Comparison of ENCODE assay signal across 8 mouse cellular contexts in genomic region chr7:127041851-127042672, GRCm38 (mm10). TPM values are rescaled to one million over a fixed set of nuclear protein-coding genes. Genes with fewer than 3 reads are reported as not detected.
DNase-seq lines count a peak whose midpoint lies in the region; ATAC-seq lines count a peak whose summit lies in the region.

Gene Kif22, minus strand, starts transcription at chr7:127042471.

- no peaks in the 10 kb centered on the region for H3K9me3 ChIP-seq in intestine, embryonic 16.5 days (ENCODE audit: control insufficient read depth, low read length)
- no peaks in the 10 kb centered on the region for H3K9me3 ChIP-seq in limb, embryonic 12.5 days
- H3K9me3 ChIP-seq in midbrain, embryonic 14.5 days (ENCODE audit: control insufficient read depth, low read length) = no peaks in the 10 kb centered on the region

- peak within 1 kb of the TSS; percentile 68 for H3K4me2 ChIP-seq in intestine, embryonic 16.5 days (ENCODE audit: low read depth, low read length)
- H3K4me2 ChIP-seq in limb, embryonic 12.5 days = peak within 1 kb of the TSS; percentile 82
- peak within 1 kb of the TSS; percentile 94 for H3K4me2 ChIP-seq in midbrain, embryonic 14.5 days (ENCODE audit: low read length)

- H3K27me3 ChIP-seq in intestine, embryonic 16.5 days (replicated peaks; ENCODE audit: control insufficient read depth, insufficient read depth, low read length) = no peaks in the 10 kb centered on the region
- no peaks in the 10 kb centered on the region for H3K27me3 ChIP-seq in limb, embryonic 12.5 days
- no peaks in the 10 kb centered on the region for H3K27me3 ChIP-seq in midbrain, embryonic 14.5 days (ENCODE audit: control insufficient read depth, insufficient read depth, low read length)

- peaks cover 12% of the 10 kb centered on the region for H3K4me1 ChIP-seq in intestine, embryonic 16.5 days (ENCODE audit: control insufficient read depth, insufficient read depth, low read length)
- H3K4me1 ChIP-seq in limb, embryonic 12.5 days (replicated peaks) = peaks cover 17% of the 10 kb centered on the region
- peaks cover 12% of the 10 kb centered on the region for H3K4me1 ChIP-seq in midbrain, embryonic 14.5 days (ENCODE audit: control insufficient read depth, insufficient read depth, low read length)

- H3K9ac ChIP-seq in intestine, embryonic 16.5 days (ENCODE audit: low read depth, low read length) = peak within 1 kb of the TSS; percentile 84
- peak within 1 kb of the TSS; percentile 83 for H3K9ac ChIP-seq in limb, embryonic 12.5 days (replicated peaks)
- H3K9ac ChIP-seq in midbrain, embryonic 14.5 days (replicated peaks; ENCODE audit: low read length) = peak within 1 kb of the TSS; percentile 57

- peak; percentile 86 to 91 for DNase-seq in left cerebral cortex, adult 18-20 months (ENCODE audit: low spot score in 2 of 2)
- no peak for DNase-seq in left cerebral cortex, adult 11 months (ENCODE audit: low spot score)
- peak; percentile 87 for DNase-seq in embryo, embryonic 9.5 days (ENCODE audit: extremely low spot score)
- DNase-seq in gastrocnemius, postnatal 4 days (ENCODE audit: low spot score in 2 of 2) = peak; percentile 77 to 89
- DNase-seq in midbrain, embryonic 14.5 days = peak; percentile 95
- DNase-seq in spleen, adult 12 weeks (ENCODE audit: low spot score) = peak; percentile 81

- peak within 1 kb of the TSS; percentile 77 for H3K27ac ChIP-seq in intestine, embryonic 16.5 days (ENCODE audit: low read length)
- peak within 1 kb of the TSS; percentile 76; the same call in 1 of the 2 replicates for H3K27ac ChIP-seq in limb, embryonic 12.5 days
- H3K27ac ChIP-seq in midbrain, embryonic 14.5 days (replicated peaks; ENCODE audit: low read depth, low read length) = peak within 1 kb of the TSS; percentile 56; the same call in 1 of the 2 replicates

- no peaks in the 10 kb centered on the region; the same call in 1 of the 2 replicates for H3K36me3 ChIP-seq in intestine, embryonic 16.5 days (ENCODE audit: control insufficient read depth, insufficient read depth, low read length)
- H3K36me3 ChIP-seq in limb, embryonic 12.5 days = peaks cover 22% of the 10 kb centered on the region
- no peaks in the 10 kb centered on the region for H3K36me3 ChIP-seq in midbrain, embryonic 14.5 days (ENCODE audit: control insufficient read depth, insufficient read depth, low read length)

- H3K4me3 ChIP-seq in intestine, embryonic 16.5 days (ENCODE audit: low read length) = peak within 1 kb of the TSS; percentile 84
- peak within 1 kb of the TSS; percentile 86 for H3K4me3 ChIP-seq in limb, embryonic 12.5 days (replicated peaks)
- peak within 1 kb of the TSS; percentile 61 for H3K4me3 ChIP-seq in midbrain, embryonic 14.5 days (replicated peaks; ENCODE audit: low read depth, low read length)

- ATAC-seq in intestine, embryonic 16.5 days = peak; percentile 90
- peak; percentile 75; the same call in 1 of the 2 replicates for ATAC-seq in limb, embryonic 12.5 days (ENCODE audit: insufficient number of reproducible peaks, insufficient read depth, low FRiP score, low TSS enrichment, low read depth)
- peak; percentile 78 for ATAC-seq in midbrain, embryonic 14.5 days (ENCODE audit: low FRiP score, low TSS enrichment)

- under 1% methylated on average over 53 of the region's 53 CpGs for WGBS in intestine, embryonic 16.5 days
- under 1% methylated on average over 53 of the region's 53 CpGs for WGBS in limb, embryonic 12.5 days
- under 1% methylated on average over 52 of the region's 53 CpGs for WGBS in midbrain, embryonic 14.5 days

RNA-seq across cellular contexts. Expression of gene Kif22, which starts in this region (rescaled TPM):
- total RNA-seq in left cerebral cortex, adult 18-20 months (2021) = 1 to 10 TPM; 3.6 to 5.7 TPM
- 10 to 100 TPM; 21.7 to 26.2 TPM for total RNA-seq in gastrocnemius, postnatal 4 days (2021)
- polyA plus RNA-seq in intestine, embryonic 16.5 days (2015; fragmentation: Nextera tagmentation; extraction: Ambion mirVana) = 87.5 and 100 TPM in 2 replicates
- polyA plus RNA-seq in limb, embryonic 12.5 days (2016; fragmentation: Nextera tagmentation; extraction: Ambion mirVana) = 157 and 161 TPM in 2 replicates
- 18.9 and 30.2 TPM in 2 replicates for polyA plus RNA-seq in midbrain, embryonic 14.5 days (2014; fragmentation: Nextera tagmentation; extraction: Ambion mirVana)
